Mouse (Mus musculus): ENCODE results near the gene Vmn1r155.
"Not testable (repeated sequence)": the region's sequence is repeated elsewhere in the genome, so short reads cannot be mapped to it uniquely, and the experiment has no call there.

The Vmn1r155 gene

GRCm38 (mm10) chr7:22657718-22658117, at the start of gene Vmn1r155:
Gene Vmn1r155 (plus strand): TSS chr7:22658018.
- in situ Hi-C loops (cut with MboI, MseI) = not testable (repeated sequence)

GRCm38 (mm10) chr7:22692217-22692616, 34.4 kb downstream of the Vmn1r155 start, which contains the start of gene Gm8693:
Gene Gm8693 (minus strand): TSS chr7:22692317.
- in situ Hi-C loops (cut with MboI, MseI) = not testable (repeated sequence)
